18 mouse cellular contexts compared by ENCODE assay signal in genomic region chr13:54828508-54828907, GRCm38 (mm10). TPM values are rescaled to one million over a fixed set of nuclear protein-coding genes. Genes with fewer than 3 reads are reported as not detected.
DNase-seq lines count a peak whose midpoint lies in the region; ATAC-seq and TF ChIP-seq lines count a peak whose summit lies in the region.
"Had no signal": no experiment of that assay in that cellular context is flagged by ENCODE, and none has a peak within 500 bp of the region (broad histone marks: within the 10 kb centered on the region; RNA-seq: fewer than 3 reads in every experiment).

No protein-coding gene starts in this region.

- H3K4me3 ChIP-seq in embryonic facial prominence, embryonic 14.5 days (ENCODE audit: low read depth, low read length) = no peak overlapping the region
- no peak overlapping the region for H3K4me3 ChIP-seq in embryonic facial prominence, embryonic 10.5 days
- H3K4me3 ChIP-seq in lung, postnatal 0 days (ENCODE audit: low read depth, low read length) = no peak overlapping the region
- H3K4me3 ChIP-seq in stomach, embryonic 16.5 days (replicated peaks; ENCODE audit: low read length) = no peak overlapping the region
- H3K4me3 ChIP-seq: heart, embryonic 15.5 days; hindbrain, embryonic 12.5 days; left cerebral cortex, adult 2 months; limb, embryonic 15.5 days had no signal

- H3K4me1 ChIP-seq in embryonic facial prominence, embryonic 14.5 days (ENCODE audit: control insufficient read depth, insufficient read depth, low read length) = peaks cover 8% of the 10 kb centered on the region; the same call in 1 of the 2 replicates
- peaks cover 22% of the 10 kb centered on the region for H3K4me1 ChIP-seq in embryonic facial prominence, embryonic 10.5 days
- H3K4me1 ChIP-seq in lung, postnatal 0 days (ENCODE audit: insufficient read depth, low read depth, low read length) = no peaks in the 10 kb centered on the region
- peaks cover 8% of the 10 kb centered on the region; the same call in 1 of the 2 replicates for H3K4me1 ChIP-seq in stomach, embryonic 16.5 days (ENCODE audit: control insufficient read depth, insufficient read depth, low read length)

- no peaks in the 10 kb centered on the region for H3K36me3 ChIP-seq in embryonic facial prominence, embryonic 14.5 days (ENCODE audit: control insufficient read depth, insufficient read depth, low read length)
- no peaks in the 10 kb centered on the region for H3K36me3 ChIP-seq in embryonic facial prominence, embryonic 10.5 days (replicated peaks)
- H3K36me3 ChIP-seq in lung, postnatal 0 days (ENCODE audit: insufficient read depth, low read length) = no peaks in the 10 kb centered on the region
- no peaks in the 10 kb centered on the region for H3K36me3 ChIP-seq in stomach, embryonic 16.5 days (ENCODE audit: control insufficient read depth, insufficient read depth, low read length)
- H3K36me3 ChIP-seq: heart, embryonic 15.5 days; hindbrain, embryonic 12.5 days; limb, embryonic 15.5 days had no signal

- no peak overlapping the region for H3K9ac ChIP-seq in embryonic facial prominence, embryonic 14.5 days (ENCODE audit: low read depth, low read length)
- H3K9ac ChIP-seq in lung, postnatal 0 days (replicated peaks; ENCODE audit: low read depth) = no peak overlapping the region
- H3K9ac ChIP-seq in stomach, embryonic 16.5 days (ENCODE audit: low read length) = no peak overlapping the region
- H3K9ac ChIP-seq: heart, embryonic 15.5 days; hindbrain, embryonic 12.5 days; limb, embryonic 15.5 days had no signal

- DNase-seq in embryonic facial prominence, embryonic 14.5 days (ENCODE audit: low spot score) = peak; percentile 38
- DNase-seq in embryonic facial prominence, embryonic 10.5 days (ENCODE audit: low spot score) = no peak
- DNase-seq in lung, postnatal 0 days (ENCODE audit: low spot score) = peak; percentile 23
- DNase-seq in lung, postnatal 25 days (ENCODE audit: low spot score) = no peak
- DNase-seq in adrenal gland, postnatal 36 days = peak; percentile 39 to 43
- no peak for DNase-seq in layer of hippocampus, adult 9-10 months (ENCODE audit: low spot score)
- no peak for DNase-seq in B cell, adult 2 months
- DNase-seq: right cerebral cortex, postnatal 14 days had no signal

- no peak for ATAC-seq in embryonic facial prominence, embryonic 14.5 days (ENCODE audit: low read depth)
- ATAC-seq in lung, postnatal 0 days = no peak
- peak; percentile 67; the same call in 1 of the 2 replicates for ATAC-seq in stomach, embryonic 16.5 days (ENCODE audit: insufficient read depth, low FRiP score)
- ATAC-seq: forebrain, embryonic 16.5 days had no signal

- H3K9me3 ChIP-seq in embryonic facial prominence, embryonic 14.5 days (ENCODE audit: control insufficient read depth, low read length) = no peaks in the 10 kb centered on the region
- no peaks in the 10 kb centered on the region for H3K9me3 ChIP-seq in embryonic facial prominence, embryonic 10.5 days
- no peaks in the 10 kb centered on the region for H3K9me3 ChIP-seq in lung, postnatal 0 days (ENCODE audit: low read length)
- H3K9me3 ChIP-seq in stomach, embryonic 16.5 days (replicated peaks; ENCODE audit: control insufficient read depth, low read length) = no peaks in the 10 kb centered on the region
- H3K9me3 ChIP-seq: heart, embryonic 15.5 days; hindbrain, embryonic 12.5 days; limb, embryonic 15.5 days had no signal

- no peak for TF ChIP-seq EP300 in lung, postnatal 0 days (IDR thresholded peaks at IDR 0.05)

- no peak overlapping the region for H3K4me2 ChIP-seq in embryonic facial prominence, embryonic 14.5 days (ENCODE audit: low read depth, low read length)
- no peak overlapping the region for H3K4me2 ChIP-seq in lung, postnatal 0 days (replicated peaks; ENCODE audit: low read depth, low read length)
- H3K4me2 ChIP-seq in stomach, embryonic 16.5 days (ENCODE audit: low read depth, low read length) = no peak overlapping the region
- H3K4me2 ChIP-seq: heart, embryonic 15.5 days; limb, embryonic 15.5 days had no signal

- H3K27me3 ChIP-seq in embryonic facial prominence, embryonic 14.5 days (replicated peaks; ENCODE audit: control insufficient read depth, insufficient read depth, low read length) = no peaks in the 10 kb centered on the region
- peaks cover 15% of the 10 kb centered on the region; the same call in 1 of the 2 replicates for H3K27me3 ChIP-seq in embryonic facial prominence, embryonic 10.5 days (replicated peaks; ENCODE audit: low read depth, poor library complexity, severe bottlenecking)
- no peaks in the 10 kb centered on the region for H3K27me3 ChIP-seq in lung, postnatal 0 days (replicated peaks; ENCODE audit: insufficient read depth, low read length)
- no peaks in the 10 kb centered on the region; the same call in 1 of the 2 replicates for H3K27me3 ChIP-seq in stomach, embryonic 16.5 days (ENCODE audit: control insufficient read depth, insufficient read depth, low read length)
- H3K27me3 ChIP-seq: hindbrain, embryonic 12.5 days had no signal

- WGBS in embryonic facial prominence, embryonic 14.5 days = 54% methylated on average over 6 of the region's 6 CpGs
- WGBS in embryonic facial prominence, embryonic 10.5 days = 59% methylated on average over 6 of the region's 6 CpGs
- WGBS in lung, postnatal 0 days = 52% methylated on average over 6 of the region's 6 CpGs
- 50% methylated on average over 6 of the region's 6 CpGs for WGBS in stomach, embryonic 16.5 days

- no peak for TF ChIP-seq CTCF in lung, postnatal 0 days (IDR thresholded peaks at IDR 0.05)

- H3K27ac ChIP-seq in embryonic facial prominence, embryonic 14.5 days (replicated peaks; ENCODE audit: low read depth, low read length) = no peak overlapping the region
- no peak overlapping the region for H3K27ac ChIP-seq in embryonic facial prominence, embryonic 10.5 days (replicated peaks)
- H3K27ac ChIP-seq in lung, postnatal 0 days (ENCODE audit: low read length) = no peak overlapping the region
- no peak overlapping the region for H3K27ac ChIP-seq in stomach, embryonic 16.5 days (ENCODE audit: low read length)
- H3K27ac ChIP-seq: heart, embryonic 15.5 days; hindbrain, embryonic 12.5 days; left cerebral cortex, adult 2 months; limb, embryonic 15.5 days had no signal

RNA-seq across cellular contexts. Expression of gene Tspan17, which starts 39.3 kb away (rescaled TPM):
- polyA plus RNA-seq in embryonic facial prominence, embryonic 14.5 days (2014; fragmentation: Nextera tagmentation; extraction: Ambion mirVana) = 8.9 and 13.0 TPM in 2 replicates
- polyA plus RNA-seq in embryonic facial prominence, embryonic 10.5 days (2016; fragmentation: Nextera tagmentation; extraction: Ambion mirVana) = 9.7 and 10.9 TPM in 2 replicates
- polyA plus RNA-seq in lung, postnatal 0 days (2015; fragmentation: Nextera tagmentation; extraction: Ambion mirVana) = 32.9 and 40.5 TPM in 2 replicates
- 10 to 100 TPM; 24.0 to 33.4 TPM for total RNA-seq in adrenal gland, postnatal 36 days (2021)
- polyA plus RNA-seq in stomach, embryonic 16.5 days (2015; fragmentation: Nextera tagmentation; extraction: Ambion mirVana) = 14.5 and 17.7 TPM in 2 replicates

RNA-seq across cellular contexts. Expression of gene Eif4e1b, which starts 44.7 kb away (rescaled TPM):
- polyA plus RNA-seq in embryonic facial prominence, embryonic 14.5 days (2014; fragmentation: Nextera tagmentation; extraction: Ambion mirVana) = not detected in 2 replicates
- polyA plus RNA-seq in embryonic facial prominence, embryonic 10.5 days (2016; fragmentation: Nextera tagmentation; extraction: Ambion mirVana) = not detected in 2 replicates
- not detected in 2 replicates for polyA plus RNA-seq in lung, postnatal 0 days (2015; fragmentation: Nextera tagmentation; extraction: Ambion mirVana)
- total RNA-seq in adrenal gland, postnatal 36 days (2021) = not detected
- not detected in 2 replicates for polyA plus RNA-seq in stomach, embryonic 16.5 days (2015; fragmentation: Nextera tagmentation; extraction: Ambion mirVana)
- total RNA-seq: gastrocnemius, postnatal 4 days; left cerebral cortex, adult 2 months; monocyte, adult 5-6 weeks; neutrophil, adult 5-6 weeks had no signal
- polyA plus RNA-seq: forebrain, embryonic 16.5 days; heart, embryonic 15.5 days; hindbrain, embryonic 12.5 days; large intestine, adult 2 months; limb, embryonic 15.5 days had no signal

Comparison
In these comparisons a context has a peak if more than half of its experiments do, and no peak if none do; other contexts are left out.
1. DNase-seq: peak in embryonic facial prominence, embryonic 14.5 days (single experiment), lung, postnatal 0 days (single experiment) and adrenal gland, postnatal 36 days (2 of 2); none in embryonic facial prominence, embryonic 10.5 days (single experiment), lung, postnatal 25 days (single experiment), layer of hippocampus, adult 9-10 months (single experiment) and B cell, adult 2 months (0 of 2).